Mouse (Mus musculus): Measurements from ENCODE around the gene Tjp1.

Gene Tjp1

DNA sequence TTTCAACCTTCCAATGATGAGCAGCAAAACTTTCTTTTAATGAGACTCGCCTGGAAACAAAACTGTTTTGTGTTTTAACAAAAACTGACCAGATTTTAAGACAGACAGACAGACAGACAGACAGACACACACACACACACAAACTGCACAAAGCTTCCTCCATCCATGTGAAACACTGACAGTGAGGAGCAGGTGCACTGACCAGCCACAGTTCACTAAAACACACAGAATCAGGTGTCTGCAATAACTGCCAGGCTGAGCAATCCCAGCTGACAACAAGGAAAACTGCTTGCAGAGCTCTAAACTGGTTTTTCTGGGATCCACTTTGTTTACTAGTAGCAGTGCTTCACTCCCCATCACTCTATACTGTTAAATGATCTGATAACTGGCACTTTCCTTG is 171.4 kb downstream of the Tjp1 start:
- DNase-seq (ENCODE audit: low read depth) = no peak

DNA sequence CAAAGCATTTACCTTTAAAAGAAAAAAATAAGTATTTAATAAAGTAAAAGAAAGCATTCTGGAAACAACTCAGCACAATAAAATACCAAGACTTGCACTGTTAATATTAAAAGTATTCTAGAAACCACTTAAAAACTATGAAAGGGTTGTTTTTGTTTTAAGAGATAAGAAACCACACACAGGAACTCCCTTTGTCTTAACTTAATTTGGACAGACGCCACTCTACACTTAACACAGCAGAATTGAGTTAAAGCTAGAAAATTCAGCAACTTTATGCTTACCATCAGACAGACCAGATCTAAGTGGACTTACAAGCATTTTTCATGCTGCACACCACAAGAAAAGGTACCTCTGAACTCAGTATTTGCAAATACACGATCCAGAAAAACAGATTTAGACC is 172.7 kb downstream of the Tjp1 start:
- no peak for DNase-seq (ENCODE audit: low read depth)

DNA sequence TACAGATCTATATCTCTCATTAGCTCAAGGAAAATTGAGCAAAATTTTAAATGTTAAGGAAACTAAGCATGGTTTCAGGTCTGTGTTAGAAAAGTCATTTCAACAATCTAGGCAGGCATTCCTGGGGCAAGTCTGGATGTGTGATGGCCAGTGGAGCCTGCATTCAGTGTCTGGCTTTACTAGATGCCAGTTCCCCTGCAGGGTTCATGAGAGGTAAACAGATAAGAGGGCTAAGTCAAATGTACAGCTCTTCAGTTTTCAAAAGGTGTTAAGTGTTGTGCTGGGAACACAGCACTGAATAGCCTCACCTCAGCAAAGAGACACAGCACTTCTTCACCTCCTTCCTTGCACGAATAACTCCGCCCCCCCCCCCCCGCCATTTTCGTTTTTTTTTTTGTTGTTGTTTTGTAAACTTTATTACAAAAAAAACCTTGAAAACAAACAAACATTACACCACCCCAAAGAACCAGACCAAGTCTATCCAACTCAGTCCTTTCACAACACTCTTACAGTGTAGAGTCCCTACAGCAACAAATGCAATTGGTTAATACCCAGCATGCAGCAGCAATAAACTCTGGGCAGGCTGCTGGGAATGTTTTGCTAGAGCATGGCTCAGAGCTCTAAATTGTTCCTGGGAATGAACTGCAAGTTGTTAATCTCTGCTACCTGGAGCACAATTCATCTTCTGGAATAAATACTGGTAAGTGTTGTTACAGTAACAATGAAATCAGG is 177.1 kb downstream of the Tjp1 start:
- no peak for DNase-seq (ENCODE audit: low read depth)

GRCm38 (mm10) chr7:65348540-65348939 is 179.0 kb downstream of the Tjp1 start:
- no peak for DNase-seq (ENCODE audit: low read depth)

- DNase-seq (ENCODE audit: low read depth) = no peak
Measured at GRCm38 (mm10) chr7:65345314-65345713, 182.3 kb downstream of the Tjp1 start.

- DNase-seq (ENCODE audit: low read depth) = no peak
Measured at GRCm38 (mm10) chr7:65337581-65338270, 189.9 kb downstream of the Tjp1 start.

DNA sequence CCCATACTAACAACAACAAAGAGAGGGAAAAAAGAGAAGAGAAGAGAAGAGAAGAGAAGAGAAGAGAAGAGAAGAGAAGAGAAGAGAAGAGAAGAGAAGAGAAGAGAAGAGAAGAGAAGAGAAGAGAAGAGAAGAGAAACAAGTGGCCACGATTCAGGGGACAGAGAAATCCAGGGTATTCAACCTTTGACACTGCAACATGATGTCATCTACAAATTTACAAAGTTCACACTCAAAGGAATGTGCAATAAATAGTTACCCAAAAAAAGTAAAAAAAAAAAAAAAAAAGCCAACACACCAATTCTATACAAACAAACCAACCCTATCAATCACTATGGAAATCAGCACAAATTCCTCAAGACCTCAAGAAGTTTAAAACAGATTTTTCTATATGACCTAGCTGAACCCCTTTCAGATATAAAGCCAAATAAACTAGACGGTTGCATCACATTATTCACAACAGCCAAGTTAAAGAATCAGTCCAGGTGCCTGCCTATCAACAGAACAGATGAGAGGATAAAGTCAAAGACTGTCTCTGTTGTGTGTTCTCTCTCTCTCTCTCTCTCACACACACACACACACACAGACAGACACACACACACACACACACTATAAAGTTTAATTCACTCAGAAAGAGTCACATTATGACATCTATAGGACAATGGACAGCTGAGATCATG is 194.4 kb downstream of the Tjp1 start:
- DNase-seq (ENCODE audit: low read depth) = no peak

GRCm38 (mm10) chr7:65319047-65319725 is 208.4 kb downstream of the Tjp1 start:
- peak; percentile 48 for DNase-seq (ENCODE audit: low read depth)

- peak; percentile 26 for DNase-seq (ENCODE audit: low read depth)
Measured at GRCm38 (mm10) chr7:65317418-65317817, 210.2 kb downstream of the Tjp1 start.

DNA sequence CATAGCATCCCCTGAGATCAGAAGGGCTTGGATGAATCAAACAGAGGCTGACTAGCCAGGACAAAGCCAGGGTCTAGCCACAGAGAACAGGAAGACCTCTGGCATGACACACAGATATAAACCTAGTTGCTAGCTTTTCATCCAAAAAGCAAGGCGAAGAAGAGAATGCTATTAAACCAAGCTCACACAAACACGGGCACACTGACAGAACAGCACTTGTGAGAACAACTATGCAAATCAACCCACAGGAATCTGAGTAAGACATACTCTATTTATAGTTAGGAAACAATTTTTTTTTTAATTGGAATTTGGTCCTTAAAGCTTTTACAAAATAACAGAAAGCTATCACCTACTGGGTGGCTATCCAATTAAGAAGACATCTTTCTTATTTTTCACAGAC is 212.4 kb downstream of the Tjp1 start:
- DNase-seq (ENCODE audit: low read depth) = no peak

DNA sequence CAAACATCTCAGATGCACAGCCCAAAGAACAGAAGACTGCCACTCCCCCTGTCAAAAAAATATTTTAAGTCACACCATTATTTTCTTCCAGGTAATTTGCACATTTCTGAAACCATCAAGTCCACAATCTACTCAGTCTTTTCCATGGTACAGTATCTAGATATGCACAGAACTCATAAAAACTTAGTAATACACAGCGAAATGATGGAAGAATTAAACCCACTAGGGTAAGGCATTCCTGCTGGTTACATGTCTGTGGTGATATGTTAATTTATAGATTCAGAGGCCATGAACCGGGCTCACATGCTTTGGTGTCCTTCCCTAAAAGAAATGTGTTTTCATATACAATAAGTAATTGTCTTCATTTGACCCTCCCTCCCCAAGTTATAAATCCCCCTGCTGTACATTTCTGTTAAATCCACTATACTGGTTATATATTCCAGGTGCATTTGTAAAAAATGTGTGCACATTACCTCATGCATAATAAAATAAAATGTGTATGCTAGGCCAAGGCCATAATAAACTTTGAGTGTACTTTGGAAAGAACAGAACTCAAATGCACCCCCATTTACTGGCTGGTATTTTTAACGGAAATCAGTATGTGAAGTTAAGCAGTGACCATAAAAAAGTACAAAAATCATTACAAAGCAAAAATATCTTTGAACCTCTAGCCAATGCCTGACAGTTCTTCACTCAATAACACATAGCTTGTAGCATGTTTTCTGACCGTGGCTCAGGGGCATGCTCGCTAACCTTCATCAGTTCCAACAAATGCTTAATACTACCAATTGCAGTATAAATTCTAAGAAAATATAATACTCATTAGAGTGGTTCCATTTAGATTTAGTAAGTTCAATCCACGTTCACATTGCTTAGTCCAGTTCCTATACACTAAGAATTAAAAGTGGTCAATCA is 230.6 kb downstream of the Tjp1 start:
- DNase-seq (ENCODE audit: low read depth) = no peak

- no peak for DNase-seq (ENCODE audit: low read depth)
Measured at GRCm38 (mm10) chr7:65282886-65283285, 244.7 kb downstream of the Tjp1 start.

DNA sequence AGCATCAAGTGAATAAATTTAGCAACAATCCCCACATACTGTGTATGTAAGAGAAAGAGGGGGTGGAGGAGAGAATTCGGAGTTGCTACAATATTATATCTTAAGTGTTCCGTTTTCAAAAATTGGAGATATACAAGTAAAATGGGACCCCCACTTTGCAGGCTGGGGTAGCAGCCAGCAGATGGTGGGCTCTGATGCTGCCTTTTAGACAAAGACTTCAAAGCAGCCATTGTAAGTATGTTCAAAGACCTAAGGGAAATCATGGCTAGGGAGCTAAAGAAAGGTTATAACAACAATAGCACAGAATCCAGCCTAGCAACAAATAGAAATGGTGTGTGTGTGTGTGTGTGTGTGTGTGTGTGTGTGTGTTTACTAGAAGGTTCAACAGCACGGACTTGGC is 245.6 kb downstream of the Tjp1 start:
- DNase-seq (ENCODE audit: low read depth) = no peak

GRCm38 (mm10) chr7:65280944-65281912 is 246.4 kb downstream of the Tjp1 start:
- no peak for DNase-seq (ENCODE audit: low read depth)

GRCm38 (mm10) chr7:65279277-65279676 is 248.3 kb downstream of the Tjp1 start:
- no peak for DNase-seq (ENCODE audit: low read depth)

DNA sequence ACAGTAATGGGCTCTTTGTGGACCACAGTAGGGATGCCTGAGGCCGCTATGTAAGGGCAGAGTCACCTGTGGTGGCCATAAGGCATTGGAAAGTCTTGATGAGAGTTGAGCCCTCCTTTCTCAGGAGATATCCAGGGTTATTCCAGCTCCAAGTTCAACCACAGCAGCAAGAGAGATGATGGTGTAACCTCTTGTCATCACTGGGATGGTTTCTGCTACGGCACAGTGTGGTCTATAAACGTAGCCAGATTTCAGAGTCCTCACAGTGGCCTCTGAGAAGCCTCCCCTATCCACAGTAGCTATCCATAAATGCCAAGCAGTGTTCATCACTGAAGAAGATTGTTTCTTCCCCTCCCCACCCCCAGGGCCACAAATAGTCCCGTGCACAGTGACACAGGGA is 251.8 kb downstream of the Tjp1 start:
- no peak for DNase-seq (ENCODE audit: low read depth)

- no peak for DNase-seq (ENCODE audit: low read depth)
Measured at GRCm38 (mm10) chr7:65274216-65274615, 253.4 kb downstream of the Tjp1 start.

GRCm38 (mm10) chr7:65249656-65250055 is 277.9 kb downstream of the Tjp1 start:
- no peak for DNase-seq (ENCODE audit: low read depth)

Data from naive thymus-derived CD4-positive, alpha-beta T cell, adult 2 months (primary cell).